Mouse (Mus musculus) erythroblast, embryonic 14.5 days (primary cell): ENCODE results near the gene Large1.

Source experiments
- GATA1 ChIP-seq: IDR thresholded peaks from 2 replicates; pipeline ENCODE4 v1.6.1; 2012; ENCODE audit warnings: low read length, inconsistent platforms, mixed read lengths
- TAL1 ChIP-seq: IDR thresholded peaks from 3 replicates; pipeline ENCODE4 v1.6.1; 2012; ENCODE audit warnings: low read length, inconsistent platforms, mixed read lengths

- TF ChIP-seq GATA1, result no peak
- TF ChIP-seq TAL1, result no peak
Measured at GRCm38 (mm10) chr8:73018241-73018640, 335.1 kb downstream of the Large1 start.
